Comparison of ENCODE assay signal across 20 mouse cellular contexts in genomic region chr14:121184351-121184750, GRCm38 (mm10).
"Had no signal": no experiment of that assay in that cellular context is flagged by ENCODE, and none has a peak within 500 bp of the region (broad histone marks: within the 10 kb centered on the region; RNA-seq: fewer than 3 reads in every experiment).

No protein-coding gene starts in this region.

- ATAC-seq: liver, postnatal 0 days; lung, postnatal 0 days; midbrain, embryonic 13.5 days had no signal

- DNase-seq: liver, postnatal 0 days; lung, adult 2 months; lung, postnatal 14 days; lung, postnatal 36 days; right cerebral cortex, adult 18-20 months; right cerebral cortex, postnatal 25 days; right cerebral cortex, postnatal 4 days; spleen, adult 18-20 months; thymus, adult 18-20 months; thymus, postnatal 14 days; thymus, postnatal 4 days had no signal

- H3K36me3 ChIP-seq: lung, embryonic 15.5 days; midbrain, embryonic 13.5 days; midbrain, embryonic 15.5 days; neural tube, embryonic 13.5 days; neural tube, embryonic 15.5 days had no signal

- H3K4me3 ChIP-seq: lung, embryonic 15.5 days; megakaryocyte, embryonic 14.5 days; midbrain, embryonic 13.5 days; midbrain, embryonic 15.5 days; neural tube, embryonic 13.5 days; neural tube, embryonic 15.5 days had no signal

- H3K4me1 ChIP-seq: megakaryocyte, embryonic 14.5 days; neural tube, embryonic 15.5 days had no signal

- H3K9me3 ChIP-seq: lung, embryonic 15.5 days; megakaryocyte, embryonic 14.5 days; midbrain, embryonic 13.5 days; midbrain, embryonic 15.5 days; neural tube, embryonic 13.5 days; neural tube, embryonic 15.5 days had no signal

- H3K9ac ChIP-seq: liver, postnatal 0 days; lung, embryonic 15.5 days; midbrain, embryonic 13.5 days; midbrain, embryonic 15.5 days; neural tube, embryonic 13.5 days; neural tube, embryonic 15.5 days had no signal

- H3K27ac ChIP-seq: lung, embryonic 15.5 days; macrophage; midbrain, embryonic 13.5 days; midbrain, embryonic 15.5 days; neural tube, embryonic 13.5 days; neural tube, embryonic 15.5 days had no signal

- H3K4me2 ChIP-seq: lung, embryonic 15.5 days; midbrain, embryonic 11.5 days; midbrain, embryonic 13.5 days; midbrain, embryonic 15.5 days; neural tube, embryonic 13.5 days; neural tube, embryonic 15.5 days had no signal

- H3K27me3 ChIP-seq: lung, embryonic 15.5 days; midbrain, embryonic 13.5 days; midbrain, embryonic 15.5 days; neural tube, embryonic 13.5 days; neural tube, embryonic 15.5 days had no signal
